Mouse (Mus musculus) myocyte (in vitro differentiated cells): Measurements from ENCODE around the gene Rangap1.

ENCODE experiments used
- CEBPB ChIP-seq: IDR thresholded peaks from 2 replicates; pipeline ENCODE4 v1.6.1; 2011; ENCODE audit warnings: mild to moderate bottlenecking, moderate library complexity; ENCODE audit not compliant: poor library complexity, insufficient read depth, severe bottlenecking
- E2F4 ChIP-seq: IDR thresholded peaks from one replicate; pipeline ENCODE4 v1.6.1; 2011; ENCODE audit warnings: mild to moderate bottlenecking, control low read depth, moderate library complexity; ENCODE audit not compliant: insufficient read depth
- MAX ChIP-seq: IDR thresholded peaks from one replicate; pipeline ENCODE4 v1.6.1; 2011; ENCODE audit warnings: low read depth, mild to moderate bottlenecking, control low read depth
- MYOD1 ChIP-seq, 3 experiments: IDR thresholded peaks; one replicate each; pipeline ENCODE4 v1.6.1; 2011; ENCODE audit warnings: control low read depth in 2 of 3, low read depth in 2 of 3, mild to moderate bottlenecking in 2 of 3, moderate library complexity in 1 of 3; ENCODE audit not compliant: insufficient read length in 2 of 3, control insufficient read depth in 1 of 3
- POLR2A ChIP-seq: IDR thresholded peaks from one replicate; pipeline ENCODE4 v1.6.1; 2011; ENCODE audit warnings: low read depth, mild to moderate bottlenecking, control low read depth, moderate library complexity; ENCODE audit not compliant: insufficient read length
- POLR2AphosphoS2 ChIP-seq: IDR thresholded peaks from one replicate; pipeline ENCODE4 v1.6.1; 2011; ENCODE audit warnings: low read depth, control low read depth; ENCODE audit not compliant: insufficient read length
- REST ChIP-seq: IDR thresholded peaks from one replicate; pipeline ENCODE4 v1.6.1; 2011; ENCODE audit warnings: mild to moderate bottlenecking, control low read depth, moderate library complexity; ENCODE audit not compliant: insufficient read depth, insufficient read length
- SRF ChIP-seq: IDR thresholded peaks from one replicate; pipeline ENCODE4 v1.6.1; 2011; ENCODE audit warnings: low read depth; ENCODE audit not compliant: control insufficient read depth, insufficient read length
- TCF12 ChIP-seq: IDR thresholded peaks from one replicate; pipeline ENCODE4 v1.6.1; 2011; ENCODE audit warnings: mild to moderate bottlenecking, control low read depth; ENCODE audit not compliant: poor library complexity, insufficient read depth, severe bottlenecking
- USF1 ChIP-seq: IDR thresholded peaks from one replicate; pipeline ENCODE4 v1.6.1; 2011; ENCODE audit warnings: low read depth, mild to moderate bottlenecking, control low read depth, moderate library complexity

- TF ChIP-seq SRF (no peak), MAX (no peak), POLR2AphosphoS2 (no peak), REST (no peak), POLR2A (peak; percentile 43), E2F4 (no peak), CEBPB (no peak), TCF12 (no peak), USF1 (no peak), MYOD1 (IDR thresholded peaks at IDR 0.05; ENCODE audit: control insufficient read depth in 1 of 3, insufficient read length in 2 of 3, low read depth in 2 of 3) (peak in 1 of 3 experiments; percentile 42)
These were observed 51.1 kb downstream of the Rangap1 start for GRCm38 (mm10) chr15:81693967-81694881.
